Mouse (Mus musculus) forebrain, embryonic 13.5 days (tissue): Measurements from ENCODE around the gene Myo1b. TPM values are rescaled to one million over a fixed set of nuclear protein-coding genes. Genes with fewer than 3 reads are reported as not detected.
"Not testable (repeated sequence)": the region's sequence is repeated elsewhere in the genome, so short reads cannot be mapped to it uniquely, and the experiment has no call there.

ENCODE experiments used
- ATAC-seq: fragments of 200-750 bp; cut with Nextera tagmentation; 2 replicates; pipeline ENCODE4 v1.8.0; 2017
- H3K27ac ChIP-seq: fragments of 300-500 bp; sonication (generic); 2 replicates; pipeline ENCODE4 v1.5.1; 2015; ENCODE audit warnings: inconsistent platforms, mild to moderate bottlenecking, moderate library complexity
- H3K27me3 ChIP-seq: fragments of 300-500 bp; sonication (generic); 2 replicates; pipeline ENCODE4 v1.6.1; 2015; ENCODE audit warnings: mild to moderate bottlenecking, inconsistent platforms
- H3K36me3 ChIP-seq: fragments of 300-500 bp; sonication (generic); 2 replicates; pipeline ENCODE4 v1.6.1; 2015; ENCODE audit warnings: mild to moderate bottlenecking, inconsistent platforms; ENCODE audit not compliant: poor library complexity, severe bottlenecking
- H3K4me1 ChIP-seq: fragments of 300-500 bp; sonication (generic); 2 replicates; pipeline ENCODE4 v1.6.1; 2015; ENCODE audit warnings: inconsistent platforms
- H3K4me2 ChIP-seq: fragments of 300-500 bp; sonication (generic); 2 replicates; pipeline ENCODE4 v1.6.1; 2015; ENCODE audit warnings: inconsistent platforms, mild to moderate bottlenecking, moderate library complexity
- H3K4me3 ChIP-seq: fragments of 300-500 bp; sonication (generic); 2 replicates; pipeline ENCODE4 v1.5.1; 2015; ENCODE audit warnings: mild to moderate bottlenecking, inconsistent platforms
- H3K9ac ChIP-seq: fragments of 300-500 bp; sonication (generic); 2 replicates; pipeline ENCODE4 v1.6.1; 2015; ENCODE audit warnings: mild to moderate bottlenecking, inconsistent platforms
- H3K9me3 ChIP-seq: fragments of 300-500 bp; sonication (generic); replicated peaks from 2 replicates; pipeline ENCODE4 v1.6.1; 2016; ENCODE audit warnings: inconsistent platforms
- WGBS: fragments of 180-500 bp; shearing (Covaris S2); methylation state at CpG from one replicate; pipeline ENCODE4 v1.1.7; 2015; 5-methylcytosine and 5-hydroxymethylcytosine counted together
- polyA plus RNA-seq: library from polyadenylated mRNA; unstranded; fragments of >200 nt; fragmentation: Nextera tagmentation; extraction: Ambion mirVana; gene quantifications from 2 replicates; pipeline ENCODE4 v1.2.1, GENCODE M21; 2015

The Myo1b gene
- polyA plus RNA-seq, 1 experiment from 2014 or later: 112 TPM

- H3K27me3 ChIP-seq, H3K27ac ChIP-seq, H3K9me3 ChIP-seq, H3K4me3 ChIP-seq, H3K36me3 ChIP-seq, H3K9ac ChIP-seq, H3K4me2 ChIP-seq, H3K4me1 ChIP-seq: not testable (repeated sequence)
- ATAC-seq: 0 out of 2 replicates have a peak, but pooled peaks have one; percentile 19
- 89% methylated on average over 2 of the region's 2 CpGs for WGBS
Observed at GRCm38 (mm10) chr1:51871234-51871633, 44.6 kb downstream of the Myo1b start.

DNA sequence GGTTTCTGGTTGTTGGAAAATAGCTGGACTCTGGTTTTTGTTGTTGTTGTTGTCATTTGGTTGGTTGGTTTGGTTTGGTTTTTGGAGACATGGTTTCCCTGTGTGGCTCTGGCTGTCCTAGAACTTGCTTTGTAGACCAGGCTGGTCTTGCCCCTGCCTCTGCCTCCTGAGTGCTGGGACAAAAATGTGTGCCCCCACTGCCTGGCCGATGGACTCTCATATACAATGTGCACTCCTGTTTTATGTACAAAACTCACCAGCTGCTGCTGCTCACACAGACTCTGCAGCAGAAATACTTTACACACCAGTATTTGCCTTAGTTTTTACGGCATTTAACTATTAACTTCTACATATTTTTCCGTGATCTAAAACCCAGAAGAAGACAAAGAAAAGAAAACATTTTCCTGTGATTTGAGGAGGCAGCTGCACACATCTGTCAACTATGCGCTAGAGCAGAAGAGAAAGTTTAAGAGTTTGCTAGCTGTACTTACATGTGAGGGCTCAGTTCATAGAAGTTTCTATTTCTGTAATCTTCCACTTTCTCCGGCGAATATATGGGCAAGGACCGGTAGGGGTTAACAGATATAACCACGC lies 52.9 kb downstream of the Myo1b start:
- 94% methylated on average over 8 of the region's 8 CpGs for WGBS
- H3K36me3 ChIP-seq: peaks cover 25% of the 10 kb centered on the region; the same call in 1 of the 2 replicates
- H3K4me3 ChIP-seq: no peak overlapping the region
- H3K27me3 ChIP-seq: no peaks in the 10 kb centered on the region
- H3K27ac ChIP-seq: no peak overlapping the region
- H3K4me1 ChIP-seq: no peaks in the 10 kb centered on the region
- no peak overlapping the region for H3K4me2 ChIP-seq
- H3K9ac ChIP-seq: no peak overlapping the region
- ATAC-seq: no peak
- H3K9me3 ChIP-seq: no peaks in the 10 kb centered on the region

- no peaks in the 10 kb centered on the region for H3K27me3 ChIP-seq
- no peak overlapping the region for H3K4me2 ChIP-seq
- H3K4me1 ChIP-seq: no peaks in the 10 kb centered on the region
- 95% methylated on average over 10 of the region's 10 CpGs for WGBS
- no peak overlapping the region for H3K4me3 ChIP-seq
- ATAC-seq: no peak
- no peak overlapping the region for H3K27ac ChIP-seq
- no peaks in the 10 kb centered on the region for H3K9me3 ChIP-seq
- H3K9ac ChIP-seq: no peak overlapping the region
- peaks cover 25% of the 10 kb centered on the region; the same call in 1 of the 2 replicates for H3K36me3 ChIP-seq
Observed at GRCm38 (mm10) chr1:51860837-51861236, 55.0 kb downstream of the Myo1b start.

- Histone ChIP-seq H3K4me1 (peaks cover 3% of the 10 kb centered on the region; the same call in 1 of the 2 replicates), H3K4me3 (no peak overlapping the region), H3K36me3 (peaks cover 21% of the 10 kb centered on the region; the same call in 1 of the 2 replicates), H3K4me2 (no peak overlapping the region), H3K27me3 (no peaks in the 10 kb centered on the region), H3K27ac (no peak overlapping the region), H3K9me3 (no peaks in the 10 kb centered on the region), H3K9ac (no peak overlapping the region)
- ATAC-seq: no peak
- 94% methylated on average over 4 of the region's 4 CpGs for WGBS
Observed at GRCm38 (mm10) chr1:51856946-51857345, 58.9 kb downstream of the Myo1b start.

- H3K4me3 ChIP-seq: no peak overlapping the region
- H3K4me2 ChIP-seq: no peak overlapping the region
- 0 out of 2 replicates have a peak, but pooled peaks cover 16% of the 10 kb centered on the region for H3K36me3 ChIP-seq
- ATAC-seq: no peak
- H3K27me3 ChIP-seq: no peaks in the 10 kb centered on the region
- no peak overlapping the region for H3K27ac ChIP-seq
- no peaks in the 10 kb centered on the region for H3K9me3 ChIP-seq
- peaks cover 3% of the 10 kb centered on the region; the same call in 1 of the 2 replicates for H3K4me1 ChIP-seq
- WGBS: 92% methylated on average over 11 of the region's 11 CpGs
- H3K9ac ChIP-seq: no peak overlapping the region
Observed at GRCm38 (mm10) chr1:51856245-51856915, 59.5 kb downstream of the Myo1b start.

DNA sequence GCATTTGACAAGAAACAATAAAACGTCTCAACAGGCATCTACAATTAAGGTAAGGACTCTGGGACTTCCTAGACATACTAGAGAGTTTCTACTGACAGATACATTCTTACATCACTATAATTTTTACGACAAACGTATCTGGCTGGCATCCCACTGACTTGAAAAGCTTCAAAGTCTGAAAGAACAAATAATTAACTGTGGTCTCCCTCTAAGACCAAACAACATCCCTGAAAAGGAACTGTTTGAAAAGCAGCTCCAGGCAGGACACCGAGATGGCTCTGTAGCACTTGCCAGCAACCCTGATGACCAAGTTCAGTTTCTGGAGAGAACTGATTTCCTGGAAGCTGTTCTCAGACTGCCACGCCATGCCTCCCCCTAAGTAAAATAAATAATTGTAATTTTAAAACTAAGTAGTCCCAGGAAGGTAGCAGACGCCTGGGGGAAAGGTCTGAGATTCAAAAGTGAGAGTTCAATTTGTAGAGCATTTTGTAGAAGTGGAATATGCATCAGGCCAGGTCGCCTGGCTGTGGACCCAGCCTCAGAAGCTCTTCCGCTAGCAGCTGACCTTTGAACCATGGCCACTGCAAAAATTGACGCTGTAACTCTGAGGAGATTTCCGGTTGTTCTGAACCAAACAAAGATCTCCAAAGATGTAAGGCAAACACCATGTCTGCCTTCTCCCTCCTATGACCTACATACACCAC lies 60.2 kb downstream of the Myo1b start:
- H3K9me3 ChIP-seq: no peaks in the 10 kb centered on the region
- WGBS: 73% methylated on average over 10 of the region's 10 CpGs
- peaks cover 3% of the 10 kb centered on the region; the same call in 1 of the 2 replicates for H3K4me1 ChIP-seq
- ATAC-seq: no peak
- H3K27ac ChIP-seq: no peak overlapping the region
- H3K9ac ChIP-seq: no peak overlapping the region
- 0 out of 2 replicates have a peak, but pooled peaks cover 13% of the 10 kb centered on the region for H3K36me3 ChIP-seq
- H3K4me3 ChIP-seq: no peak overlapping the region
- H3K27me3 ChIP-seq: no peaks in the 10 kb centered on the region
- H3K4me2 ChIP-seq: no peak overlapping the region

GRCm38 (mm10) chr1:51852314-51852713 lies 63.6 kb downstream of the Myo1b start:
- no peak for ATAC-seq
- H3K4me3 ChIP-seq: no peak overlapping the region
- no peaks in the 10 kb centered on the region for H3K9me3 ChIP-seq
- H3K9ac ChIP-seq: no peak overlapping the region
- peaks cover 3% of the 10 kb centered on the region; the same call in 1 of the 2 replicates for H3K4me1 ChIP-seq
- no peak overlapping the region for H3K4me2 ChIP-seq
- H3K27ac ChIP-seq: no peak overlapping the region
- H3K27me3 ChIP-seq: no peaks in the 10 kb centered on the region
- no peaks in the 10 kb centered on the region for H3K36me3 ChIP-seq
- WGBS: 72% methylated on average over 5 of the region's 5 CpGs

- WGBS: 81% methylated on average over 8 of the region's 8 CpGs
- H3K36me3 ChIP-seq: no peaks in the 10 kb centered on the region
- H3K27me3 ChIP-seq: no peaks in the 10 kb centered on the region
- H3K27ac ChIP-seq: no peak overlapping the region
- no peaks in the 10 kb centered on the region for H3K9me3 ChIP-seq
- H3K9ac ChIP-seq: no peak overlapping the region
- H3K4me2 ChIP-seq: no peak overlapping the region
- H3K4me3 ChIP-seq: no peak overlapping the region
- H3K4me1 ChIP-seq: peaks cover 8% of the 10 kb centered on the region
- no peak for ATAC-seq
Observed at GRCm38 (mm10) chr1:51849570-51850211, 66.2 kb downstream of the Myo1b start.

DNA sequence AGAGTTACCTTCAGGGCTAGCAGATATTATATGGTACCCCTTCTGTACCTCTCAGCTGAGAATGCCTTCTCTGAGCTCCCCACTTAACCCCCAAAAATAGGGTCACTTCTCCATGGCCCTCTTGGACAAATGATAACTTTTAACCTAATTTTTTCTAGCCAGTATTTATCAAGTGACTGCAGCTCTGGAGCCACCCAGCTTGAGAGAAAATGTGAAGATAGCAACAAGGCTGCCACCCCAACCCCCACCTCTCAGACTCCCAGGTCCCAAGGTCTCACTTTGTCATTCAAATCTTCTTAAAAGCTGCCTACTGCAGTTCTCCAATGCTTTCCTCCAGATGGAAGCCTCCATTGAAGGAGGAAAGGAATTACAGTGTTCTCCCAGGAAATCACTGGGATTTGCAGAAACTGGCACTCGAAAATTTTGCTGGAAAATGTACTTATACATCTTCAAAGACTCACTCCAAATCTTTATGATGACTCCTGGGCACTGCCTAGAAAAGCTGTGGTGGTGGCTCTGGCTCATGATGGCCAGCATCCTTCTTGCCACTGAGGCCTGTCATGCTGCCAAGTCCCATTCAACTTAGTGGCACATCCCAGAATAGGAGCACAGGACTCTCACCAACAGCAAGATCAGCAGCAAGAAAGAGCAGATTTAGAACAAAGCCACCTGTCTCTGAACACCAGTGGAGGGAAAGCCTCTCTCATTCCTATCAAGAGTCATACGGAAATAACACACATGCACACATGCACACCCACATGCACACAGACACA lies 70.4 kb downstream of the Myo1b start:
- Histone ChIP-seq H3K27me3 (no peaks in the 10 kb centered on the region), H3K9me3 (no peaks in the 10 kb centered on the region), H3K4me1 (peaks cover 8% of the 10 kb centered on the region), H3K4me3 (no peak overlapping the region), H3K9ac (no peak overlapping the region), H3K36me3 (no peaks in the 10 kb centered on the region), H3K4me2 (no peak overlapping the region), H3K27ac (no peak overlapping the region)
- 79% methylated on average over 2 of the region's 2 CpGs for WGBS
- ATAC-seq: no peak

GRCm38 (mm10) chr1:51837845-51838623 lies 77.8 kb downstream of the Myo1b start:
- 83% methylated on average over 11 of the region's 11 CpGs for WGBS
- no peaks in the 10 kb centered on the region for H3K9me3 ChIP-seq
- no peaks in the 10 kb centered on the region for H3K27me3 ChIP-seq
- H3K4me2 ChIP-seq: no peak overlapping the region
- H3K27ac ChIP-seq: no peak overlapping the region
- H3K9ac ChIP-seq: no peak overlapping the region
- H3K4me1 ChIP-seq: peaks cover 19% of the 10 kb centered on the region
- H3K4me3 ChIP-seq: no peak overlapping the region
- ATAC-seq: 0 out of 2 replicates have a peak, but pooled peaks have one; percentile 41
- peaks cover 13% of the 10 kb centered on the region for H3K36me3 ChIP-seq

DNA sequence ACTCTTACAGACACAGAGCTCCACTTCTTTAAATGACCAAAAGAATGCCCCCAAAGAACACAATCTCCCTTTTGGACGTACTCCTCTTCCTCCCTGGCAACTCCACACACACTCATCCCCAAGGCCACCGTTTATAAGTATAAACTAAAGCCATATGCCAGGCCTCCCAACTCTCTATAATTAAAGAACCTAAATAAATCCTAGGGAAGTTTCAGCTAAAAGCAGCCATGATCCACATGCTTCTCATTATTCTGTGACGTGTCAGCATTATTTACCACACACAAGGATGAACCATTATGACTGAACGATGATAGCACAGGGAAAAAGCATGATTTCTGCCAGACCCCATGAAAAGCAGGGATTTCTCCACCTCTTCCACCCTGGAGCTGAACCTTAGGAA lies 78.6 kb downstream of the Myo1b start:
- Histone ChIP-seq H3K36me3 (peaks cover 20% of the 10 kb centered on the region), H3K9ac (no peak overlapping the region), H3K4me1 (peaks cover 19% of the 10 kb centered on the region), H3K27me3 (no peaks in the 10 kb centered on the region), H3K27ac (no peak overlapping the region), H3K9me3 (no peaks in the 10 kb centered on the region), H3K4me2 (no peak overlapping the region), H3K4me3 (no peak overlapping the region)
- 69% methylated on average over 4 of the region's 4 CpGs for WGBS
- no peak for ATAC-seq
